Mouse (Mus musculus) thymus, postnatal 0 days (tissue): ENCODE results near the gene Tcf7l2. TPM values are rescaled to one million over a fixed set of nuclear protein-coding genes. Genes with fewer than 3 reads are reported as not detected.
A peak's percentile ranks its signal among the peaks of the same experiment; 100 is the strongest.

ENCODE experiments used
- DNase-seq: peaks from one replicate; pipeline ENCODE4 v3.0.0-alpha.2; 2015; ENCODE audit warnings: low spot score
- polyA plus RNA-seq: library from polyadenylated mRNA; unstranded; fragments of >200 nt; fragmentation: Nextera tagmentation; extraction: Ambion mirVana; gene quantifications from 2 replicates; pipeline ENCODE4 v1.2.1, GENCODE M21; 2015

Tcf7l2 gene
- polyA plus RNA-seq, 1 experiment from 2014 or later: 14.1 TPM

- no peak for DNase-seq
These were observed 118.6 kb downstream of the Tcf7l2 start for GRCm38 (mm10) chr19:55860009-55860743.

GRCm38 (mm10) chr19:55861746-55862145 is 120.1 kb downstream of the Tcf7l2 start:
- DNase-seq: no peak

GRCm38 (mm10) chr19:55862559-55862958 is 120.9 kb downstream of the Tcf7l2 start:
- no peak for DNase-seq

GRCm38 (mm10) chr19:55865049-55865448 is 123.4 kb downstream of the Tcf7l2 start:
- no peak for DNase-seq

DNA sequence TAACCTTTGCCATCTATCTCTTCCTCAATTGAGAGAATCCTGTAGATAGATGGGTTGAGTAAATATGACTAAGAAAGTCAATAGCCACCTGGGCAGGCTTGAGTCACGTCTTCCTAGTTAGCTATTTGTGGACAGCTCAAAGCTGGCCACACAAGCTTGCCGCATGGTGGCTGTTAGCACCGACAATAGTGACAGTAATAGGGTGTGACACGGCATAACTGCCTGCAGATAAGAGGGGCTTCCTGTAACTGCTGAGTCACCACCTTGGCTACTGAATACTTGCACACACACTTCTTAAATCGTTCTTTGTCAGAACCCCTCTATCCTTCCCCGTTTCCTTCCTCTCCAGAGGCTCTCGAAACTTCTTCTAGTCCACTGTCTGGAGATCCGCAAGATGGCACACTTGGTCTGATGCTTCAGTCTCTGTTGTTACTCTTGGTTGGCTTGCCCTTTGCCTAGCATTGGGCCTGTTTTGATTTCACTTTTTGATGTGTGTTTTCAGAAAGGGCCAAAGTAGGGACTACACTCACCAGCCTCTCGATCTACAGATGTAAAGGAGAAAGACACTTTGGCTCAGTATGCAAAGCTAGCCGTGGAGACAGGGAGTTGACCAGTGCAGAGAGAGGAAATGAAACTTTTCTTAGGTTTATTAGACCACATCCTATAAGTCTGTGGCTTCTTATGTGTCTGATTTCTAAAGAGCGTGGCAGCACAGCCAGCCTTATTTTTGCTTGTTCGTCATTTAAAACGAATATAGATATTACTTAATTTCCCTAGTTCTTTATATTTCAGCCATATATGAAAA is 124.4 kb downstream of the Tcf7l2 start:
- peak; percentile 16 for DNase-seq

DNA sequence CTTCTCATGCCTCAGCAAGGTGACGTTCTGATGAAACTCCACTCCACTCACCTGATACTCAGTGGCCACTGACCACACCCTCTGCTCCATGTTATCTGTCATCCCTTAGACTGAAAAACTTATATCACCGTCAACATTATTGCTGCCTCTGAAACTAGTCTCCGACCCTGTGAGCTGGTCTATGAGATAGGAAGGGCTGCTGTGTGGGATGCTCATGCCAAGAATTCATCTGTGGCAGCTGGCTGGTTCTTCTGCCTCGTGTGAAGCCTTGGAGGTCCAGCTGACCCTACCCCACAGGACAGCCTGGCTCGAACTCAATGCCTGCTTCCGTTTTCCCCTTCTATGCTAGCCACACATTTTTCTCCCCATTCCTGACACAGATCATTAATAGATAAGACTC is 125.6 kb downstream of the Tcf7l2 start:
- no peak for DNase-seq

GRCm38 (mm10) chr19:55867905-55868304 is 126.3 kb downstream of the Tcf7l2 start:
- no peak for DNase-seq

DNA sequence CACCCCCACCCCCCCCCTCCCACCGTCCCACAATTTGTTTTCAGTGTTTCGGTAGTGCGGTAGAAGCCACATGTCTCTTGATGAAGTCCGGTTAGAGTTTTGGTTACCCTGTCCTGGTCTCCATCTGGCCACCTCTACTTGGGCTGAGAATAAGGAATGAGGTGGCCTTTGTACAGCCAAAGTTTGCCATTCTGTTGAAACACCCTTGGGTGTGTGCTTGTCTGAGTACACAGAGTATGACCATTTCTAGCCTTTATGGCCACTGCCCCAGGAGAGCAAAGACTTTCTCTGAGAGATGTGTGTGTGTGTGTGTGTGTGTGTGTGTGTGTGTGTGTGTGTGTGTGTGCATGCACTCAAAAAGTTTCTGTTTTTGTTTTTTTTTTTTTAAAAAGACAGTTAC is 127.0 kb downstream of the Tcf7l2 start:
- no peak for DNase-seq

- DNase-seq: no peak
These were observed 129.2 kb downstream of the Tcf7l2 start for GRCm38 (mm10) chr19:55870825-55871224.

- no peak for DNase-seq
These were observed 129.9 kb downstream of the Tcf7l2 start for GRCm38 (mm10) chr19:55871496-55871895.

- no peak for DNase-seq
These were observed 131.6 kb downstream of the Tcf7l2 start for GRCm38 (mm10) chr19:55873221-55873620.

DNA sequence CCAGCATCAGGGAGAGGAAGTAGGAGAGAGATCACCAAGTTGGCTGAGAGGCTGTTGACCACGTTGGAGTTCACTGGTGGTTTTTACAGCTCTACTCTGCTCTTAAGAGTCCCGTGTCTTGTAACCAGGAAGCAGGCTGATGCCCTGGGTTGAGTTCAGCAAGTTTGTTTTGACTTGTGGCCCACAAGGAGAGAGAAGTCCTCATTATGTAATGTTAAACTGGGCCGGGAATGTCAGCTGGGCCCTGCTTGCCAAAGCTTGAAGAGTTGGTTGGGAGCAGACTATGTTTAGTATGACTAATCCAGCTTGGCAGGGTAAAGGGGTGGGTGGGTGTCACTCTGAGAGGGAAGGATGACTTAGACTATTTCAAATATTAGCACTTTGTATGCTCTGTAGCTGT is 134.9 kb downstream of the Tcf7l2 start:
- DNase-seq: no peak

- peak; percentile 59 for DNase-seq
These were observed 135.8 kb downstream of the Tcf7l2 start for GRCm38 (mm10) chr19:55877404-55877915.

GRCm38 (mm10) chr19:55880664-55881359 is 139.2 kb downstream of the Tcf7l2 start:
- no peak for DNase-seq

DNA sequence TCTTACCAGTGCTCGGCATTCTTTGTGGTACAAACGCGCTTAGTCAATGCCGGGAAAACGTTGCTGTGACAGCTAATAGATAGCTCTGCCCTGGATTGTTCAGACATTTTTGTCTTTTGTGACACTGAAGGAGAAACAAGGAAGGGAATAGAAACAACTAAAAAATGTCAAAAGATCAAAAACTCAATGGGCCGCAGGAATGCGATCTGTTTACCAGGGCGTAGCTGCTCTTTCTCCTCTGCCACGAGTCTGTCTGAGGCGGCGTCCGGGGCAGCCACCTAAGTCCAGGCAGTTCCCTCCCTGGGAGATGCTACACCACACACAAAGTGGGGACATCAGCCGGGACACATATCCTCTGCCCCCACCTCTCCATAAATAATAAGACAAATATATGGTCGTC is 144.9 kb downstream of the Tcf7l2 start:
- DNase-seq: no peak

- no peak for DNase-seq
These were observed 150.1 kb downstream of the Tcf7l2 start for GRCm38 (mm10) chr19:55891692-55892183.

DNA sequence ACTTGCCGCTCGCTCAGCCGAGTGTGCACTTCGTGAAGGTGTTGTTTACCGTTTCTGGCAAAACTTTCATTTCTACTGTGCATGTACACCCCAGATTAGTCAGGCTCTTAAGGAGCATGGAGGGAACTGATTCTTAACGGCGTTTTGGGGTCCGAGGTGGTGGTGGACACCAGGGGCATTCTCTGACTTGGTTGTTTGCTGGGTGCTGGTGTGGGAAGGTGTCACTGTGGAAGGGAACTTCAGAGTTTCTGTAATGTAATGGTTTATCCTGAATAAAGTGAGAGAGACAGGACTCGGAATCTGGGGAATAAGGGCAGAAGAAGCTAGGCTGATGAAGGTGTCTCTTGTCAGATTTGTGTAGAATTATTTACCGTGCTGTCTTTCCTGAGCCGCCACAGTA is 151.9 kb downstream of the Tcf7l2 start:
- DNase-seq: no peak

DNA sequence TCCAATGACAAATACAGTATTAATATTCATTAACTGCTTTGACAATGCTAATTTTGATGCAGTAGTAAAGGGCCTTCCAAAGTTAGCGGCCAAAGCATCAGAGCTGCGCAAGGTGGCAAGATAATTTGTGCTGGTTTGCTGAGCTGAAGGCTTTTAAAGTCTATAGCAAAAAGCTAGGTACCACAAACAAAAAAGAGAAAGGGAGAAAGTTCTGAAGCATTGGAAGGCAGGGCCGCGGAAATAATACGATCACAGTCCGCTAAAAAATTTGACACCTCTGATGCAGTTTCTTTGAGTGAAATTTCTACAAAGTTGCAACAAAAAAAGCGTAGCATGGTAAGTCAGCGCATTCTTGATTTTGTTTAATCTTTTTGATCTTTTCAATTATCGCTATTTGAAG is 152.8 kb downstream of the Tcf7l2 start:
- DNase-seq: no peak

GRCm38 (mm10) chr19:55895317-55895716 is 153.7 kb downstream of the Tcf7l2 start:
- DNase-seq: peak; percentile 32

DNA sequence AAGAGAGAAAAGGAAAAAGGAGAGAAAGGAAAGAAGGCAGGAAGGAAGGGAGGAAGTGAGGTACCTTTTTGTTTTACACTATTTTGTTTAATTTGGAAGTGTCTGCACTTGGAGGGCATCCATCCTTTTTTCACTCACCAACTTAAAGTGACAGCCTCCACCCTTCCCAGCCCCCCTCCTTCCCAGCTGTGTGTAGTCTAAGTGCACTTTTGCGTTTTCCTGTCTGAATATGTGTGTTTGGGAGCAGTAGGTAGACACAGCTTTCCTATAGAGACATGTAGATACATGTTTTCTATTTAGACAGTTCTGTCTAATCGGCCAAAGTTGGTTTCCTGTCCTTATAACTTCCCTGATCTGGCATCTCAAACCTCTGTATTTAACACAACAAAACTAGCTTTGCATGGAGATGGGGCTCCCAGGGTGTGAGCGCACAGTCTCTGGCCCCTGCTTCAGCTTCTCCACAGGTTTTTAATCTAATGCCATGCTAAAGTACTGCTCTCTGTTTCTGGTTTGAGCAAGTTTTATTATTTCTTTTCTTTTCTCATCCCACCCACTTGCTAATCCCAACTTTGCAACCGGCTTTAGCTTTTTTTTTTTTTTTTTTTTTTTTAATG is 154.3 kb downstream of the Tcf7l2 start:
- no peak for DNase-seq

DNA sequence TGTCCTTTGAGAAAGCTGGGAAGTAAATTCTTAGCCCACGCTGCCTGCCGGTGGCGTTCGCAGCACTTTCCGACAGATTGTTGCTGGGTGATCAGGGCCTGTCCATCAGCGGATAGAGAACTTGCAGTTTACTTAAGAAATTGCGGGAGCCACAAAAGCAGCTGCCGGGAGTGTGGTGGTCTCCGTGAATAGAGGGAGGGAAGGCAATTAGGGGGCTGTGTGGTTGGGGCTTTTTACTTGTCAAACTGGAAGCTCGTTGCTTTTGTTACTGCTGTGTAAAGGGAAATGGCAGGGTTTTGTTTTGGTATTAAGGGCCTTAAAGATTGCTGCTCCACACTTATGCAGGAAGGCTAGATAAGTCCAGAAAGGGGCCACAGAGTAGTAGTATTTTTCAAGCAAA is 155.0 kb downstream of the Tcf7l2 start:
- no peak for DNase-seq
